8 mouse cellular contexts compared by ENCODE assay signal in genomic region chr1:130717291-130717871, GRCm38 (mm10). TPM values are rescaled to one million over a fixed set of nuclear protein-coding genes. Genes with fewer than 3 reads are reported as not detected.
DNase-seq lines count a peak whose midpoint lies in the region; ATAC-seq and TF ChIP-seq lines count a peak whose summit lies in the region.

TSS of gene Yod1 (plus strand) at chr1:130717327.

- peak; percentile 73; the same call in 1 of the 2 replicates for TF ChIP-seq POLR2A in brain, embryonic 14.5 days (IDR thresholded peaks at IDR 0.05; ENCODE audit: borderline replicate concordance, extremely low read depth, insufficient read depth, insufficient read length, poor library complexity, severe bottlenecking)

- peak within 1 kb of the TSS; percentile 87 for H3K27ac ChIP-seq in heart, embryonic 11.5 days (ENCODE audit: low read depth, low read length)
- H3K27ac ChIP-seq in kidney, embryonic 15.5 days: peak within 1 kb of the TSS; percentile 89

- WGBS in heart, embryonic 11.5 days (ENCODE audit: insufficient replicate concordance): under 1% methylated on average over 54 of the region's 54 CpGs
- under 1% methylated on average over 54 of the region's 54 CpGs for WGBS in kidney, embryonic 15.5 days

- H3K4me3 ChIP-seq in heart, embryonic 11.5 days (ENCODE audit: low read depth, low read length): peak within 1 kb of the TSS; percentile 98
- peak within 1 kb of the TSS; percentile 87 for H3K4me3 ChIP-seq in kidney, embryonic 15.5 days (replicated peaks)

- peak within 1 kb of the TSS; percentile 96 for H3K9ac ChIP-seq in heart, embryonic 11.5 days (ENCODE audit: low read depth, low read length)
- peak within 1 kb of the TSS; percentile 94 for H3K9ac ChIP-seq in kidney, embryonic 15.5 days

- H3K27me3 ChIP-seq in heart, embryonic 11.5 days (ENCODE audit: control insufficient read depth, insufficient read depth, low read length): no peaks in the 10 kb centered on the region; the same call in 1 of the 2 replicates
- no peaks in the 10 kb centered on the region for H3K27me3 ChIP-seq in kidney, embryonic 15.5 days

- peak; percentile 64 for ATAC-seq in erythroblast, adult 5-6 weeks (replicated peaks; ENCODE audit: low FRiP score, poor library complexity, severe bottlenecking)
- peak; percentile 78 for ATAC-seq in heart, embryonic 11.5 days (replicated peaks; ENCODE audit: insufficient number of reproducible peaks, low FRiP score, low TSS enrichment)
- ATAC-seq in kidney, embryonic 15.5 days (replicated peaks; ENCODE audit: low FRiP score): peak; percentile 81

- H3K4me1 ChIP-seq in heart, embryonic 11.5 days (ENCODE audit: control insufficient read depth, insufficient read depth, low read length): no peaks in the 10 kb centered on the region
- H3K4me1 ChIP-seq in kidney, embryonic 15.5 days: peaks cover 10% of the 10 kb centered on the region

- peak; percentile 95 for DNase-seq in CD4-positive helper T cell, adult 2 months (ENCODE audit: low read depth, low spot score)
- peak; percentile 94 for DNase-seq in brain, embryonic 14.5 days (ENCODE audit: low read depth)
- DNase-seq in liver: peak; percentile 93
- DNase-seq in monocyte, adult 2 months (ENCODE audit: low read depth in 1 of 2, low spot score in 2 of 2): peak; percentile 59 to 84
- peak; percentile 79 to 89 for DNase-seq in spleen, postnatal 14 days (ENCODE audit: low spot score in 2 of 2)

- no peaks in the 10 kb centered on the region for H3K9me3 ChIP-seq in heart, embryonic 11.5 days (replicated peaks; ENCODE audit: control insufficient read depth, low read length)
- no peaks in the 10 kb centered on the region for H3K9me3 ChIP-seq in kidney, embryonic 15.5 days (replicated peaks)

- no peaks in the 10 kb centered on the region for H3K36me3 ChIP-seq in heart, embryonic 11.5 days (ENCODE audit: control insufficient read depth, insufficient read depth, low read length)
- H3K36me3 ChIP-seq in kidney, embryonic 15.5 days: peaks cover 7% of the 10 kb centered on the region

- no peak for TF ChIP-seq CTCF in brain, embryonic 14.5 days (IDR thresholded peaks at IDR 0.05; ENCODE audit: borderline replicate concordance, extremely low read depth, insufficient read depth, insufficient read length)

- peak within 1 kb of the TSS; percentile 99 for H3K4me2 ChIP-seq in heart, embryonic 11.5 days
- H3K4me2 ChIP-seq in kidney, embryonic 15.5 days: peak within 1 kb of the TSS; percentile 94

RNA-seq across cellular contexts. Expression of gene Yod1, which starts in this region (rescaled TPM):
- polyA plus RNA-seq in brain, embryonic 14.5 days (2012; rRNA removed): 3.9 and 5.3 TPM in 2 replicates
- 75.7 and 84.2 TPM in 2 replicates for total RNA-seq in erythroblast, adult 5-6 weeks (2015; ENCODE audit: low replicate concordance)
- 86.2 and 95.5 TPM in 2 replicates for total RNA-seq in erythroblast, adult 5-6 weeks (2017; ENCODE audit: low replicate concordance)
- 6.5 and 11.1 TPM in 2 replicates for polyA plus RNA-seq in heart, embryonic 11.5 days (2014; fragmentation: Nextera tagmentation; extraction: Ambion mirVana)
- 11.5 TPM in 2 replicates for polyA plus RNA-seq in kidney, embryonic 15.5 days (2015; fragmentation: Nextera tagmentation; extraction: Ambion mirVana)

Comparison
In these comparisons a context has a peak if more than half of its experiments do, and no peak if none do; other contexts are left out.
1. Peak in every context shown above with its lines: DNase-seq, ATAC-seq, H3K4me3 ChIP-seq and H3K27ac ChIP-seq.